In genomic region chr1:135865518-135866194, GRCm38 (mm10) we compare ENCODE assay signal across 9 mouse cellular contexts. TPM values are rescaled to one million over a fixed set of nuclear protein-coding genes. Genes with fewer than 3 reads are reported as not detected.
DNase-seq lines count a peak whose midpoint lies in the region; ATAC-seq and TF ChIP-seq lines count a peak whose summit lies in the region.
"Had no signal": no experiment of that assay in that cellular context is flagged by ENCODE, and none has a peak within 500 bp of the region (broad histone marks: within the 10 kb centered on the region; RNA-seq: fewer than 3 reads in every experiment).

No protein-coding gene starts in this region.

- H3K36me3 ChIP-seq in embryonic facial prominence, embryonic 13.5 days: no peaks in the 10 kb centered on the region
- H3K36me3 ChIP-seq in liver, embryonic 12.5 days: no peaks in the 10 kb centered on the region
- no peaks in the 10 kb centered on the region for H3K36me3 ChIP-seq in neural tube, embryonic 13.5 days
- no peaks in the 10 kb centered on the region for H3K36me3 ChIP-seq in stomach, postnatal 0 days (ENCODE audit: control insufficient read depth, insufficient read depth, low read length)
- H3K36me3 ChIP-seq: embryonic facial prominence, embryonic 12.5 days had no signal

- TF ChIP-seq CTCF in stomach, postnatal 0 days (IDR thresholded peaks at IDR 0.05; ENCODE audit: low read depth): peak; percentile 99

- no peak overlapping the region for H3K9ac ChIP-seq in embryonic facial prominence, embryonic 13.5 days
- H3K9ac ChIP-seq in liver, embryonic 12.5 days: no peak overlapping the region
- H3K9ac ChIP-seq in neural tube, embryonic 13.5 days: no peak overlapping the region
- H3K9ac ChIP-seq in stomach, postnatal 0 days (ENCODE audit: low read length): no peak overlapping the region
- H3K9ac ChIP-seq: embryonic facial prominence, embryonic 12.5 days had no signal

- peak; percentile 67; the same call in 1 of the 2 replicates for ATAC-seq in embryonic facial prominence, embryonic 13.5 days (ENCODE audit: insufficient number of reproducible peaks, insufficient read depth, low FRiP score, low TSS enrichment, low read depth)
- ATAC-seq in liver, embryonic 12.5 days: peak; percentile 73
- peak; percentile 91 for ATAC-seq in neural tube, embryonic 13.5 days (ENCODE audit: low read depth)
- peak; percentile 73 for ATAC-seq in stomach, postnatal 0 days (ENCODE audit: low FRiP score, low TSS enrichment)

- H3K4me3 ChIP-seq in embryonic facial prominence, embryonic 13.5 days: no peak overlapping the region
- H3K4me3 ChIP-seq in liver, embryonic 12.5 days: no peak overlapping the region
- H3K4me3 ChIP-seq in neural tube, embryonic 13.5 days: no peak overlapping the region
- no peak overlapping the region for H3K4me3 ChIP-seq in stomach, postnatal 0 days (ENCODE audit: low read depth, low read length)
- H3K4me3 ChIP-seq: embryonic facial prominence, embryonic 12.5 days had no signal

- TF ChIP-seq EP300 in stomach, postnatal 0 days (optimal IDR thresholded peaks at IDR 0.05): no peak

- WGBS in embryonic facial prominence, embryonic 13.5 days: 47% methylated on average over 19 of the region's 19 CpGs
- WGBS in liver, embryonic 12.5 days (ENCODE audit: insufficient replicate concordance): 44% methylated on average over 19 of the region's 19 CpGs
- 52% methylated on average over 19 of the region's 19 CpGs for WGBS in neural tube, embryonic 13.5 days
- WGBS in stomach, postnatal 0 days: 44% methylated on average over 19 of the region's 19 CpGs

- H3K27me3 ChIP-seq in embryonic facial prominence, embryonic 13.5 days: 0 out of 2 replicates have a peak, but pooled peaks cover 3% of the 10 kb centered on the region
- H3K27me3 ChIP-seq in liver, embryonic 12.5 days (replicated peaks): peaks cover 69% of the 10 kb centered on the region
- no peaks in the 10 kb centered on the region; the same call in none of the 2 replicates for H3K27me3 ChIP-seq in neural tube, embryonic 13.5 days
- H3K27me3 ChIP-seq in stomach, postnatal 0 days (ENCODE audit: control insufficient read depth, insufficient read depth, low read length): no peaks in the 10 kb centered on the region
- H3K27me3 ChIP-seq: embryonic facial prominence, embryonic 12.5 days had no signal

- DNase-seq in B cell, adult 2 months: peak; percentile 68 to 70
- DNase-seq in adrenal gland, postnatal 36 days: peak; percentile 85 to 90
- peak; percentile 74 for DNase-seq in heart, adult 8-10 months (ENCODE audit: low spot score)
- DNase-seq in kidney, postnatal 14 days: peak; percentile 71
- DNase-seq in stomach, postnatal 0 days (ENCODE audit: low spot score): peak; percentile 89

- no peaks in the 10 kb centered on the region for H3K4me1 ChIP-seq in embryonic facial prominence, embryonic 13.5 days
- H3K4me1 ChIP-seq in liver, embryonic 12.5 days: no peaks in the 10 kb centered on the region
- H3K4me1 ChIP-seq in neural tube, embryonic 13.5 days (replicated peaks): no peaks in the 10 kb centered on the region
- no peaks in the 10 kb centered on the region for H3K4me1 ChIP-seq in stomach, postnatal 0 days (replicated peaks; ENCODE audit: control insufficient read depth, insufficient read depth)
- H3K4me1 ChIP-seq: embryonic facial prominence, embryonic 12.5 days had no signal

- H3K4me2 ChIP-seq in embryonic facial prominence, embryonic 13.5 days: no peak overlapping the region
- H3K4me2 ChIP-seq in liver, embryonic 12.5 days: no peak overlapping the region
- no peak overlapping the region for H3K4me2 ChIP-seq in neural tube, embryonic 13.5 days
- H3K4me2 ChIP-seq in stomach, postnatal 0 days (replicated peaks; ENCODE audit: low read depth): no peak overlapping the region
- H3K4me2 ChIP-seq: embryonic facial prominence, embryonic 12.5 days had no signal

- H3K9me3 ChIP-seq in embryonic facial prominence, embryonic 13.5 days: no peaks in the 10 kb centered on the region
- no peaks in the 10 kb centered on the region for H3K9me3 ChIP-seq in liver, embryonic 12.5 days (replicated peaks)
- no peaks in the 10 kb centered on the region for H3K9me3 ChIP-seq in neural tube, embryonic 13.5 days
- no peaks in the 10 kb centered on the region for H3K9me3 ChIP-seq in stomach, postnatal 0 days (ENCODE audit: control insufficient read depth, low read length)
- H3K9me3 ChIP-seq: embryonic facial prominence, embryonic 12.5 days had no signal

- H3K27ac ChIP-seq in embryonic facial prominence, embryonic 13.5 days: no peak overlapping the region
- H3K27ac ChIP-seq in liver, embryonic 12.5 days: no peak overlapping the region
- H3K27ac ChIP-seq in neural tube, embryonic 13.5 days (replicated peaks): no peak overlapping the region
- no peak overlapping the region for H3K27ac ChIP-seq in stomach, postnatal 0 days (replicated peaks)
- H3K27ac ChIP-seq: embryonic facial prominence, embryonic 12.5 days had no signal

RNA-seq across cellular contexts. Expression of gene Tnnt2, which starts 29.5 kb away (rescaled TPM):
- 1 to 10 TPM; 2.5 to 2.6 TPM for total RNA-seq in adrenal gland, postnatal 36 days (2021)
- 12.2 and 38.0 TPM in 2 replicates for polyA plus RNA-seq in embryonic facial prominence, embryonic 13.5 days (2015; fragmentation: Nextera tagmentation; extraction: Ambion mirVana)
- over 10,000 TPM in 2 of 4 experiments, 1,000 to 10,000 TPM in 2; 8,821 to 11,650 (median 10,060) TPM for total RNA-seq in heart, adult 8-10 months (2022)
- 1.5 and 3.3 TPM in 2 replicates for polyA plus RNA-seq in liver, embryonic 12.5 days (2016; fragmentation: Nextera tagmentation; extraction: Ambion mirVana)
- 10.9 and 22.7 TPM in 2 replicates for polyA plus RNA-seq in neural tube, embryonic 13.5 days (2015; fragmentation: Nextera tagmentation; extraction: Ambion mirVana)
- polyA plus RNA-seq in stomach, postnatal 0 days (2015; fragmentation: Nextera tagmentation; extraction: Ambion mirVana): 36.4 and 39.9 TPM in 2 replicates

RNA-seq across cellular contexts. Expression of gene Lad1, which starts 47.3 kb away (rescaled TPM):
- total RNA-seq in adrenal gland, postnatal 36 days (2021): not detected
- 13.2 and 13.6 TPM in 2 replicates for polyA plus RNA-seq in embryonic facial prominence, embryonic 13.5 days (2015; fragmentation: Nextera tagmentation; extraction: Ambion mirVana)
- total RNA-seq in heart, adult 8-10 months (2022): 1 to 10 TPM; 5.0 to 8.6 (median 5.5) TPM
- 0.26 and 0.79 TPM in 2 replicates for polyA plus RNA-seq in liver, embryonic 12.5 days (2016; fragmentation: Nextera tagmentation; extraction: Ambion mirVana)
- 0.40 and 0.73 TPM in 2 replicates for polyA plus RNA-seq in neural tube, embryonic 13.5 days (2015; fragmentation: Nextera tagmentation; extraction: Ambion mirVana)
- 128 and 140 TPM in 2 replicates for polyA plus RNA-seq in stomach, postnatal 0 days (2015; fragmentation: Nextera tagmentation; extraction: Ambion mirVana)

RNA-seq across cellular contexts. Expression of gene Pkp1, which starts 53.4 kb away (rescaled TPM):
- not detected for total RNA-seq in adrenal gland, postnatal 36 days (2021)
- polyA plus RNA-seq in embryonic facial prominence, embryonic 13.5 days (2015; fragmentation: Nextera tagmentation; extraction: Ambion mirVana): 12.4 and 14.7 TPM in 2 replicates
- total RNA-seq in heart, adult 8-10 months (2022): not detected
- polyA plus RNA-seq in liver, embryonic 12.5 days (2016; fragmentation: Nextera tagmentation; extraction: Ambion mirVana): not detected in 2 replicates
- polyA plus RNA-seq in neural tube, embryonic 13.5 days (2015; fragmentation: Nextera tagmentation; extraction: Ambion mirVana): 0.08 and 0.23 TPM in 2 replicates
- 29.8 and 34.2 TPM in 2 replicates for polyA plus RNA-seq in stomach, postnatal 0 days (2015; fragmentation: Nextera tagmentation; extraction: Ambion mirVana)

Comparison
In these comparisons a context has a peak if more than half of its experiments do, and no peak if none do; other contexts are left out.
1. RNA of gene Pkp1, which starts 53.4 kb away (polyA plus RNA-seq): 29.8 to 34.2 TPM in stomach, postnatal 0 days and 12.4 to 14.7 TPM in embryonic facial prominence, embryonic 13.5 days; 0.08 to 0.23 TPM in neural tube, embryonic 13.5 days and not detected in liver, embryonic 12.5 days; every median in the first group is over 10 times any median in the second.
2. Peak in every context shown above with its lines, with median percentiles within 50 percentile points of each other: DNase-seq and ATAC-seq.